Mouse (Mus musculus): ENCODE measurements around the gene Fam69a.
"Not testable (repeated sequence)": the region's sequence is repeated elsewhere in the genome, so short reads cannot be mapped to it uniquely, and the experiment has no call there.

Fam69a gene

DNA sequence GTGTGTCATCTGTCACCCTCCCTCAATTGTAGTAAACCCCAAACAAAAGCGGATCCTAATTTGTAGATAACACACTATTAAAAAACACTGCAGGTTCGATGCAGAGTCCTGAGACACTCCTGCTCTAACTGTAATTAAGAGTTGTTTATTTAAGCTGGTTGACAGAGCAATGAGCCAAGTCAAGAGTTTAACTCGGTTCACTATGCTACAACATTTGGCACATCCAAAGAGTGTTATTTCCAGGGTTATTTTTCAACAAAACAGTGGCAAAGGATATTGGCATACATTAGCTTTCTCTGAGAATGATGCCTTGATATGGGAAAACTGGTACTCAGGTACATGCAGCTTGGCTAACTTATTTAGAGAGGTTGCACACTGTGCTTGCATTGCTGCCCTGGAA is 4.9 kb downstream of the Fam69a start:
- in situ Hi-C loops (cut with MboI, MseI): no loop called here

- in situ Hi-C loops (cut with MboI, MseI): no loop called here
These were observed 7.0 kb downstream of the Fam69a start for GRCm38 (mm10) chr5:107979901-107980300.

DNA sequence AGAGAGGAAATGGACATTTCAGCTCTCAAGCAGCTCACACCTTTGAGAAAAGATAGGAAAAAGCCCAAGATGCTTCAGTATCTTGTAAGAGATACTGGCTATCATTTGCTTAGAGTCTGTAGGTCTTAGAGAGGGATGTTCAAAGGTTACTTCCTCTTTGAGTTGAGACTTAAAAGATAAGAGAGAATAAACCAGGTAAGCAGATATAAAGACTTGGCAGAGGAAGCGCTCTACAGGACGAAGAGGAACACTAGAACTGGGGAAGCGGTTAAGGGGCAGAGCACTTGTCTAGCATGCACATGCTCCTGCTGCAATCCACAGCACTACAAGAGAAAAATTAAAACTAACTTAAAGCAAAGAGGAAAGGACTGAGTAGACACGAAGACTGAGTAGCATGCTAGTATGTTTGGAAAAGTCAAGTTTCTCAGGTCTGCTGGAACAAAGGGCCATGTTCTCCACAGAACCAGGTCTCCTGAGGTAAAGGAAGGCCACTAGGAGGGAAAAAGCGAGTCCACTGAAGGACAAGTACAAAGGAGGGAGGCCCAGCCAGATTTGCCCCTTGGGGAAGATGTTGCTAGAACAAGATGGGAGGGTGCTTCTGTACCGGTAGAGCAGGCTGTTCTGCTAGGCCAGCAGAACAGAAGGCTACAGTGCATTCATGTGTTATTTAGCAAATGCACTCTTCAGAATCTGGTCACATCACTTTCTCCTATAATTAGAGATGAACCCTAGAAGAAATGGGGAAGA is 8.4 kb downstream of the Fam69a start:
- in situ Hi-C loops (cut with MboI, MseI): no loop called here

- in situ Hi-C loops (cut with MboI, MseI): no loop called here
These were observed 9.1 kb downstream of the Fam69a start for GRCm38 (mm10) chr5:107977640-107978288.

- in situ Hi-C loops (cut with MboI, MseI): no loop called here
These were observed 13.6 kb downstream of the Fam69a start for GRCm38 (mm10) chr5:107973310-107973709.

GRCm38 (mm10) chr5:107972444-107973272 is 14.2 kb downstream of the Fam69a start:
- in situ Hi-C loops (cut with MboI, MseI): no loop called here

DNA sequence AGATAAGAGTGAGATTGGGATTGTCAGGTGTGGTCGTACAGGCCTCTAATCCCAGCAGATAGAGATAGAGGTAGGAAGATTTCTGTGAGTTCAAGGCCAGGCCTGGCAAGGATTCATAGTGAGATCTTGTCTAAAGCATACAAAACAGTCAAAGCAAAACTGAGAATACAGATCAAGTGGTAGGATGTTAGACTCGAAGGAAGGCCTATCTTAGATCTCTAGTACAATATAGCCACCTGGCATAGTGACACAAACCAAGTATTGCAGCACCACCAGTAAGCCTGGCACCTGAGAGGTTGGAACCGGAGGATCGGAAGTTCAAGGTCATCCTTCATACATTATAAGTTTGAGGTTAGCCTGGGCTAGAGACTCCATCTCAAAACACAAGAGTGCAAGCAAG is 15.8 kb downstream of the Fam69a start:
- in situ Hi-C loops (cut with MboI, MseI): no loop called here

DNA sequence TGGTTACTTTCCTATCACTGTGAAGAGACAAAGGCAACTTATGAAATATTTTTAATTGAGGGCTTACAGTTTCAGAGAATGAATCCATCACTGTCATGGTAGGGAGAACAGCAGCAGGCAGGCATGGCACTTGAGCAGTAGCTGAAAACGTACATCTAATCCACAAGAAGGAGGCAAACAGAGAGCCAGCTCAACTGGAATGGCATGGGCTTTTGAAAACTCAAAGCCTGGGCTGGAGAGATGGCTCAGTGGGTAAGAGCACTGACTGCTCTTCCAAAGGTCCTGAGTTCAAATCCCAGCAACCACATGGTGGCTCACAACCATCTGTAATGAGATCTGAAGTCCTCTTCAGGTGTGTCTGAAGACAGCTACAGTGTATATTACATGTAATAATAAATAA is 17.1 kb downstream of the Fam69a start:
- in situ Hi-C loops (cut with MboI, MseI): not testable (repeated sequence)

- in situ Hi-C loops (cut with MboI, MseI): no loop called here
These were observed 18.8 kb downstream of the Fam69a start for GRCm38 (mm10) chr5:107968079-107968478.

GRCm38 (mm10) chr5:107966841-107967457 is 19.9 kb downstream of the Fam69a start:
- in situ Hi-C loops (cut with MboI, MseI): no loop called here

DNA sequence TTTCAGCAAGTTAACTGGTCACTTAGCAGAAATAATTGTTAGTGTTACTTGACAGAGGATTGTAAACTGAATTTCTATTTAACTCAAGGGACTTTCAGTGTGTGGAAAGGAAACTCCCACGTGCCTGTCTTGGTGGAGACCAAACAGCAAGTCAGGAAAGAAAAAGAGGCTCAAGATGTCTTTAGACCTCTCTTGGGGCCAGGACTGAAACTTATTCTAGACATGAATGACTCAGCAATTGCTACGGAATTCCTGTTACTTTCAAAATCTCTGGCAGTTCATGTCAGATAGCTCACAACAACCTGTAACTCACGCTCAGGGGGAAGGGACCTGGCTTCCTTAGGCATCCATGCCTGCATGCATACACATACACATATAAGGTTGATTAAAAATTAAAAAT is 20.7 kb downstream of the Fam69a start:
- in situ Hi-C loops (cut with MboI, MseI): no loop called here

GRCm38 (mm10) chr5:107965355-107965991 is 21.4 kb downstream of the Fam69a start:
- in situ Hi-C loops (cut with MboI, MseI): no loop called here

DNA sequence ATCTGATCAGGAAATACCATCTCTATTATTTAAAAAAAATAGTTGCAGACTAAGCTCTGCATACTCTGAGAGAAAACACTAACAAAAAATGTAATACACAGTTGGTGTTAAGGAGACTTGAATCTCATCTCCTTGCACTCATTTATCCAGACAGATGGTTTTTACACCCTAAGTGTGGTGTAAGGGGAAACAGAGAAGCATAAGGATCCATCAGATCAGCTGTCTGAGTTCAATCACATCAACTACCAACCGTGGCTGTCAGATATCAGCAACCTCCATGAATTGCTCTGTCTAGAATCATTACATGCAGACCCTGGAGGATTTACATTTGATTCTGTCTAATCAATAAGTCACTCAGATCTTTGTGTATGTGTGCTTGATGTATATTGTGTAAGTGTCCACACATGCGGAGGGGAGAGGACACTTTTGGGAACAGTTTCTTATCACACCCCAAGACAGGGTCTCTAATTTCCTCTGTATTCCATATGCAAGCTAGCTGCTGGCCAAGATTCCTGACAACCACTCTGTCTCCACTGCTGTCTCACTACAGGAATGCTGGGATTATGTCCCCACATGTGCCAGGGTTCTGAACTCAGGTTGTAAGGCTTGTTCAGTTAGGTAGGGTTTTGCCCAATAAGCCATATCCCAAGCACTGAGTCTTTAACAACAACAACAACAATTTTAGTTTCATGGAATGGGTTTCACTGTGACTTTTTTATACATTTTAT is 22.7 kb downstream of the Fam69a start:
- in situ Hi-C loops (cut with MboI, MseI): no loop called here

DNA sequence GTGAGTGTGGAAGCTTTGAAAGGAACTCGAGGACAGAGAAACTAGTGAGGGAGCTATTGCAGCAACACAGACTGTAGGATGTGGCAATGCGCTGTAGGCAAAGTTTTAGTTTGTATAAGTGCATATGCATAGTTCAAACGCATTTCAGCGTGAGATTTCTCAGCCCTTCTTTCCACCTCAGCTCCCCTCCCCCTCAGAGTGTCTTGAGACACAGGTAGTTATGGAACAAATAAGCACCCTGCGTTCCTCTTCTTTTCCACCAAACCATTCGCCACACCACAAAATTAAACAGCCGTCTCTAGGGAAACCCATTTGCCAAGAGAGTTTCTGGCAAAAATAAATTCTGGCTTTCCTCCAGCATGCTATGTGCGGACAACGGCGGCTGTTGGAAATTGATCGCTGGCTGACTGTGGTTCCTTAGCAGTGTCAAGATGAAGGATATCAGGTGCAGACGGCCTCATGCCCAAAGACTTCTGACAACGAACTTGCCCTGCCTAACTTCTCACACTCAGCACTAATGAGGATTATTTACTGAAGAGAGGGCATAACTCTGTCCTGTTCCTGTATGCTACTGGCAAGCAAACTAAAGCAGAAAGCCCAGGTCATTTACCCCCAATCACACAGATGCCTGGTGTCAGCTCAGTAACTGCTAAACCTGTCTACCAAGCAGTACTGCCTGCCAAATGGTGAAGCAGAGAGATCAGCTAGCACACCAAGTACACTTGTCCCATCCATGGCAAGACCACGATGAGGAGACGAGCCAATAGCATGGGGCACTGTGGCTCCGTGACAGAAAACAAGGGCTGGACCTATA is 25.2 kb downstream of the Fam69a start:
- in situ Hi-C loops (cut with MboI, MseI): no loop called here

DNA sequence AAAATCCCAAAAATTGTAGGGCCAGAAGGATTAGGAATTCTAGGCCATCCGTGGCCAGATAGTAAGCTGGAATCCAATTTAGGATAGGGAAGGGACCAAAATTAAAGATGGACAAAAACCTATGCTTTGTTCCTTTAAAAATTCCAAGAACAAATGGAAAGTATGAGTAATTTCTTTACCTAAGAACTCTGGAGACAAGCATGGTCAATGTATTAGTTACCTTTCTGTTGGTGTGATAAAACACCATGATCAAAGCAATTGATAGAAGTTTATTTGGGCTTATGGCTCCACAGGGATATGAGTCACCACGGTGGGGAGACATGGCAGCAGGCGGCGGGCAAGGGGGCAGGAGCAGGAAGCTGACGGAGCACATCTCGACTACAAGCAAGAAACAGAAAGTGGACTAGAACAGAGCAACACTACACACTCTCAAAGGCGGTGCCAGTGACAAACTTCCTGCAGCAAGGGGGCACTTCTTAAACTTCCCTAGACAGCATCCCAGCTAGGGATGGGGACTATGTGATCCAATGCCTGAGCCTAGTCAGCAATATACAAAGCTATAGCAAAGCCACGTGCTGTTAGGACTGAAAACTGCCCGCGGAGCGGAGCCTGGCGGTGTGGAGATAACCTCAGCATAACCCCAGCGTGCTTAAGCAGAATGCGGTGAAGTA is 26.2 kb downstream of the Fam69a start:
- in situ Hi-C loops (cut with MboI, MseI): no loop called here

DNA sequence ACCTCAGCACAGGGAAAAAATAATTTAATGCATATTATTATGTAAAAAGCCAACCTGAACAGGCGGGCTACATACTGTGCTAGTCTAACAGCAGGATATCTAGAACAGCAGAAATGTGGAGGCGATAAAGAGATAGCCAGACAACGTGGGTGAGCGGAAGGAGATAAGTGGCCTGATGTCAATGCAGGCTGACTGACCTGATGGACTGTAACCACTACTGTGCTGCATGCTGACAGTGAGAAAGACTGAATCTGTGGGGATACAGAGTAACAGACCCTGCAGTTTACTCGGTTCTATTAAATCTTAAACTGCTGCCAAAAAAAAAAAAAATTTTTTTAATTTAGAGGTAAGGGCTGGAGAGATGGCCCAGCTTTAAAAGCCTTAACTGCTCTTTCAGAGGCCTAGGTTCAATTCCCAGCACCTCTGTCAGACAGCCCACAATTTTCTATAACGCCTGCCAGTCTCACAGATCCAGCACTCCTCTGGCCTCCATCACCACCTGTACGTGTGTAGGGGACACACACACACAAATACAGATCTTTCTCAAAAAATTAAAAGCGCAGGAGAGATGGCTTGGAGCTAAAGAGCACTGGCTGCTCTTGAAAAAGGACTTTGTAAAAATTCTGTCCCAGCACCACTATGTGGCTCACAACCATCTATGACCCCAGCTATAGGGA is 27.1 kb downstream of the Fam69a start:
- in situ Hi-C loops (cut with MboI, MseI): no loop called here

GRCm38 (mm10) chr5:107950643-107951042 is 36.2 kb downstream of the Fam69a start:
- in situ Hi-C loops (cut with MboI, MseI): no loop called here

- in situ Hi-C loops (cut with MboI, MseI): no loop called here
These were observed 37.3 kb downstream of the Fam69a start for GRCm38 (mm10) chr5:107949607-107950006.

DNA sequence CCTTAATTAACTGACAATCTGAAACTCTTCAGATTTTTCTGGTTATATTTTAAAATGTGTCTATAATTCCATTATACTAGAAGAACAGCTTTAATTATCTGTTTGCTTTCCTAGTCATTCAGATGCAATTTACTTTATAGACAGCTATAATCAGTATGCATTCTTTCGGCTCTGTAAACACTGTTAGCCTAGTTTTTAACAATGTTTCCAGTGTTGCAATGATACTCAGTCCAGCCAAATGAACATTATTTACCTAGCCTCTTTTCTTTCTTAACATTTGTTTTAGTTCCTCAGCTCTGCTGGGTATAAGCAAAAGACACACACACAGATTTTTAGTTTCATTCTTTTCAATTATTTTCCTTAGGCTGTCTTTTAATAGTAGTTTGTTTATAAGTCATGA is 38.0 kb downstream of the Fam69a start:
- in situ Hi-C loops (cut with MboI, MseI): no loop called here

Measured in regulatory T cell (primary cell).